Mouse (Mus musculus) neural tube, embryonic 15.5 days (tissue): ENCODE results near the gene Myh10. TPM values are rescaled to one million over a fixed set of nuclear protein-coding genes. Genes with fewer than 3 reads are reported as not detected.

Experiments
- ATAC-seq: fragments of 200-750 bp; cut with Nextera tagmentation; 2 replicates; pipeline ENCODE4 v1.8.0; 2017; ENCODE audit warnings: mild to moderate bottlenecking, moderate TSS enrichment, moderate library complexity; ENCODE audit not compliant: low FRiP score
- H3K27ac ChIP-seq: fragments of 300-500 bp; sonication (generic); replicated peaks from 2 replicates; pipeline ENCODE4 v1.5.1; 2015; ENCODE audit warnings: mild to moderate bottlenecking, inconsistent platforms
- H3K27me3 ChIP-seq: fragments of 300-500 bp; sonication (generic); replicated peaks from 2 replicates; pipeline ENCODE4 v1.6.1; 2015; ENCODE audit warnings: inconsistent platforms
- H3K36me3 ChIP-seq: fragments of 300-500 bp; sonication (generic); 2 replicates; pipeline ENCODE4 v1.6.1; 2015; ENCODE audit warnings: inconsistent platforms
- H3K4me1 ChIP-seq: fragments of 300-500 bp; sonication (generic); 2 replicates; pipeline ENCODE4 v1.6.1; 2015; ENCODE audit warnings: inconsistent platforms
- H3K4me2 ChIP-seq: fragments of 300-500 bp; sonication (generic); 2 replicates; pipeline ENCODE4 v1.6.1; 2015; ENCODE audit warnings: inconsistent platforms, mild to moderate bottlenecking, moderate library complexity
- H3K4me3 ChIP-seq: fragments of 300-500 bp; sonication (generic); replicated peaks from 2 replicates; pipeline ENCODE4 v1.5.1; 2015; ENCODE audit warnings: mild to moderate bottlenecking, inconsistent platforms
- H3K9ac ChIP-seq: fragments of 300-500 bp; sonication (generic); replicated peaks from 2 replicates; pipeline ENCODE4 v1.6.1; 2015; ENCODE audit warnings: mild to moderate bottlenecking, inconsistent platforms
- H3K9me3 ChIP-seq: fragments of 300-500 bp; sonication (generic); replicated peaks from 2 replicates; pipeline ENCODE4 v1.6.1; 2016; ENCODE audit warnings: inconsistent platforms
- WGBS: fragments of 180-500 bp; shearing (Covaris S2); methylation state at CpG from one replicate; pipeline ENCODE4 v1.1.7; 2015; ENCODE audit warnings: mixed read lengths; 5-methylcytosine and 5-hydroxymethylcytosine counted together
- polyA plus RNA-seq: library from polyadenylated mRNA; unstranded; fragments of >200 nt; fragmentation: Nextera tagmentation; extraction: Ambion mirVana; gene quantifications from 2 replicates; pipeline ENCODE4 v1.2.1, GENCODE M21; 2015

Gene Myh10
- polyA plus RNA-seq, 1 experiment from 2014 or later: 84.8 TPM

- Histone ChIP-seq H3K36me3 (no peaks in the 10 kb centered on the region), H3K4me2 (no peak overlapping the region), H3K27me3 (no peaks in the 10 kb centered on the region), H3K27ac (no peak overlapping the region), H3K9ac (no peak overlapping the region), H3K4me3 (no peak overlapping the region), H3K4me1 (no peaks in the 10 kb centered on the region), H3K9me3 (no peaks in the 10 kb centered on the region)
- ATAC-seq: no peak
- 92% methylated on average over 3 of the region's 3 CpGs for WGBS
Observed at GRCm38 (mm10) chr11:68674071-68674470, 17.3 kb upstream of the Myh10 start.

- no peak overlapping the region for H3K4me3 ChIP-seq
- no peak overlapping the region for H3K9ac ChIP-seq
- H3K27me3 ChIP-seq: no peaks in the 10 kb centered on the region
- H3K4me1 ChIP-seq: no peaks in the 10 kb centered on the region
- no peaks in the 10 kb centered on the region for H3K36me3 ChIP-seq
- no peak overlapping the region for H3K4me2 ChIP-seq
- no peaks in the 10 kb centered on the region for H3K9me3 ChIP-seq
- no peak overlapping the region for H3K27ac ChIP-seq
- WGBS: 78% methylated on average over 3 of the region's 3 CpGs
- no peak for ATAC-seq
Observed at GRCm38 (mm10) chr11:68674643-68675042, 16.7 kb upstream of the Myh10 start.

- Histone ChIP-seq H3K27ac (no peak overlapping the region), H3K9me3 (no peaks in the 10 kb centered on the region), H3K4me1 (no peaks in the 10 kb centered on the region), H3K27me3 (no peaks in the 10 kb centered on the region), H3K4me3 (no peak overlapping the region), H3K9ac (no peak overlapping the region), H3K36me3 (no peaks in the 10 kb centered on the region), H3K4me2 (no peak overlapping the region)
- no peak for ATAC-seq
- WGBS: 90% methylated on average over 3 of the region's 3 CpGs
Observed at GRCm38 (mm10) chr11:68675274-68675673, 16.1 kb upstream of the Myh10 start.

- no peak for ATAC-seq
- 67% methylated on average over 3 of the region's 3 CpGs for WGBS
- no peaks in the 10 kb centered on the region for H3K36me3 ChIP-seq
Observed at GRCm38 (mm10) chr11:68681254-68681839, 10.0 kb upstream of the Myh10 start.

GRCm38 (mm10) chr11:68682136-68682806 is 9.1 kb upstream of the Myh10 start:
- no peak overlapping the region for H3K4me3 ChIP-seq

More at GRCm38 (mm10) chr11:68681254-68681839, 10.0 kb upstream of the Myh10 start:
- Histone ChIP-seq H3K27ac (no peak overlapping the region), H3K9me3 (no peaks in the 10 kb centered on the region), H3K4me2 (no peak overlapping the region), H3K27me3 (no peaks in the 10 kb centered on the region), H3K4me1 (no peaks in the 10 kb centered on the region), H3K9ac (no peak overlapping the region), H3K4me3 (no peak overlapping the region)

GRCm38 (mm10) chr11:68686001-68686400 is 5.4 kb upstream of the Myh10 start:
- 87% methylated on average over 5 of the region's 5 CpGs for WGBS
- Histone ChIP-seq H3K27ac (no peak overlapping the region), H3K4me1 (peaks cover 7% of the 10 kb centered on the region), H3K4me2 (no peak overlapping the region), H3K9ac (no peak overlapping the region), H3K27me3 (no peaks in the 10 kb centered on the region), H3K36me3 (no peaks in the 10 kb centered on the region), H3K4me3 (no peak overlapping the region), H3K9me3 (no peaks in the 10 kb centered on the region)
- ATAC-seq: no peak

More at GRCm38 (mm10) chr11:68682136-68682806, 9.1 kb upstream of the Myh10 start:
- Histone ChIP-seq H3K9ac (no peak overlapping the region), H3K36me3 (no peaks in the 10 kb centered on the region), H3K9me3 (no peaks in the 10 kb centered on the region), H3K4me2 (no peak overlapping the region), H3K4me1 (no peaks in the 10 kb centered on the region), H3K27ac (no peak overlapping the region), H3K27me3 (no peaks in the 10 kb centered on the region)
- WGBS: 88% methylated on average over 8 of the region's 8 CpGs
- no peak for ATAC-seq

GRCm38 (mm10) chr11:68689304-68689703 is 2.1 kb upstream of the Myh10 start:
- no peak for ATAC-seq
- Histone ChIP-seq H3K27me3 (no peaks in the 10 kb centered on the region), H3K36me3 (no peaks in the 10 kb centered on the region), H3K9me3 (no peaks in the 10 kb centered on the region), H3K4me2 (no peak overlapping the region), H3K9ac (no peak overlapping the region), H3K4me3 (no peak overlapping the region), H3K27ac (no peak overlapping the region), H3K4me1 (peaks cover 15% of the 10 kb centered on the region)
- 89% methylated on average over 1 of the region's 1 CpGs for WGBS

- ATAC-seq: no peak
- Histone ChIP-seq H3K27me3 (no peaks in the 10 kb centered on the region), H3K9me3 (no peaks in the 10 kb centered on the region), H3K36me3 (no peaks in the 10 kb centered on the region), H3K27ac (no peak overlapping the region; the same call in 1 of the 2 replicates), H3K4me3 (no peak overlapping the region), H3K9ac (no peak overlapping the region), H3K4me2 (0 out of 2 replicates have a peak overlapping the region, but pooled peaks have one; percentile 28), H3K4me1 (peaks cover 25% of the 10 kb centered on the region)
- 74% methylated on average over 5 of the region's 5 CpGs for WGBS
Observed at GRCm38 (mm10) chr11:68690465-68690864, 894 bp upstream of the Myh10 start.

GRCm38 (mm10) chr11:68692010-68692692 is 792 bp downstream of the Myh10 start:
- H3K27me3 ChIP-seq: no peaks in the 10 kb centered on the region
- peak overlapping the region; percentile 59 for H3K4me2 ChIP-seq
- peak overlapping the region; percentile 95 for H3K9ac ChIP-seq
- peaks cover 26% of the 10 kb centered on the region for H3K4me1 ChIP-seq
- ATAC-seq: peak; percentile 28
- peak overlapping the region; percentile 83 for H3K4me3 ChIP-seq
- H3K36me3 ChIP-seq: no peaks in the 10 kb centered on the region
- under 1% methylated on average over 34 of the region's 34 CpGs for WGBS
- no peaks in the 10 kb centered on the region for H3K9me3 ChIP-seq
- H3K27ac ChIP-seq: peak overlapping the region; percentile 98

GRCm38 (mm10) chr11:68692693-68693446 is 1.5 kb downstream of the Myh10 start:
- no peak for ATAC-seq
- Histone ChIP-seq H3K4me3 (peak overlapping the region; percentile 83), H3K9ac (peak overlapping the region; percentile 95), H3K4me1 (peaks cover 26% of the 10 kb centered on the region), H3K27ac (peak overlapping the region; percentile 98), H3K27me3 (no peaks in the 10 kb centered on the region), H3K4me2 (peak overlapping the region; percentile 59), H3K36me3 (no peaks in the 10 kb centered on the region), H3K9me3 (no peaks in the 10 kb centered on the region)
- WGBS: under 1% methylated on average over 43 of the region's 43 CpGs

GRCm38 (mm10) chr11:68693447-68694040 is 2.2 kb downstream of the Myh10 start:
- Histone ChIP-seq H3K4me3 (peak overlapping the region; percentile 83), H3K4me1 (peaks cover 26% of the 10 kb centered on the region), H3K9me3 (no peaks in the 10 kb centered on the region), H3K27ac (peak overlapping the region; percentile 98), H3K27me3 (no peaks in the 10 kb centered on the region), H3K4me2 (peak overlapping the region; percentile 59), H3K9ac (peak overlapping the region; percentile 95), H3K36me3 (no peaks in the 10 kb centered on the region)
- no peak for ATAC-seq
- 4% methylated on average over 10 of the region's 10 CpGs for WGBS
